Mouse (Mus musculus) 3T3-L1 (cell line): ENCODE measurements around the gene Ndufb8.

Experiments used
- DNase-seq: peaks from one replicate; pipeline ENCODE4 v3.0.0-alpha.2; 2015; ENCODE audit warnings: low read depth, low spot score

Ndufb8 gene

GRCm38 (mm10) chr19:44535376-44535775 is 19.9 kb downstream of the Ndufb8 start:
- DNase-seq: peak; percentile 50

DNA sequence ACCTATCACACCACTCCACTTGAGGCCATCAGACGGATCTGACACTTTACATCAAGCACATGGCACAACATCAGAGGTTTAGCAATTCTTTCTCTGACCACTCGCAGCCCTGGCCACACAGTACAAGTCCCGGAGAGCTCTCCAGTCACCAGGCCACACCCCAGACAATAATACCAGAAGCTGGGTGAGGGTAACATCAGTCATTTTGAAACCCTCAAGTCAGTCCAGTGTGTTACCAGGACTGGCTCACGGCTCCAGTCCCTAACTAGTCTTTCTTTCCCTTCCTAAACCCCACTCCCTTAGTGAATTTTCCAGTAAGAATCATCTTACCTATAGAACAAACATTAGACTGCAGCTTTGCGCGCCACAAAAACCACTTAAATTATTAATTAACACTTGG is 25.2 kb downstream of the Ndufb8 start:
- DNase-seq: no peak

DNA sequence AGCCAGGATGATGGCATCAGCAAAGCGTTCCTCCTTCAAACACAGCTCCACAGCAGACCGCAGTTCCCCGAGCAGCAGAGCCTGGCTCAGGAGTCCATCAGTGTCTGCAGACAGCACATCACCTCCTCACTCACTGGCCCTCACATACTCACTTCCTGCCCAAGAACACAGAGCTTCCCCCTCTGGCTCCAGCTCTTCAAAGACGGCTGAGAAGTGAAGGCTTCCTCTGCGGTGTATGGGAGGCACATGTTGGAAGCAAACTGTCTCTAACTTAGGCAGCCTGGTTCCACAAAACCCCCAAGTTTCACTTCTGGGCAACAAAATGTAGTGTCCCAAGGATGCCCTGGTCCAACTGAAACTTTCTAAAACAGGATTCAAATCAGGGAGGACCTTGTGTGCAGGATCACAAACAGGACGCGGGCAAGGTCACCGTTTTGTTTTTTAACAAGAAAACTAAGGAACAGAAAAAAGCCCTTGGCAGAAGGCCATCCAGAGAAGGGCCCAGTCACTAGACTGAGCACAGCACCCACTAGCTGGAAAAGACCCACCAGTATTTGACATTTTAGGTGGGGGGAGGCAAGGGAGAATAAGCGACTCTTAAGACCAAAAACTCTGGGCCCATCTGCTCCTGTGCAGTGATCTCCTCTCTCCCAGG is 29.6 kb downstream of the Ndufb8 start:
- no peak for DNase-seq

DNA sequence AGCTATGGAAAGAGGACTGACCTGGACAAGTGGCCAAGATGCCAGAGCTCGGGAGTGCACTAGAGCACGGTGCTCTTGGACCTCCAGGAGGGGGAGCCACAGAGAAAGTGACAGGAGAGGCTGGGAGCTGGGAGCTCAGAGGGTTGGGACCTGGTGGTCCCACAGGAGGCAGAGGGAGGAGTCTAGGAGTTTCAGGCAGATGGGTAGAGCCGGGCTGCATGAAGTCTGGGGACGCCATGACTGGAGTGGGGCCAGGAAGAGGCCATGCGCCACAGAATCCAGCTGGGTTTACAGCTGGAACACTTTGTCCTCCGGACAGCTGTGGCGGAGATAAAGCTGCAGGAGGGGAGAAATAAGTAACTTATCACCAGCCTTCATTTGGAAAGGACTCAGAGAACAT is 36.1 kb downstream of the Ndufb8 start:
- peak; percentile 24 for DNase-seq

- no peak for DNase-seq
These were observed 37.1 kb downstream of the Ndufb8 start for GRCm38 (mm10) chr19:44517996-44518768.

GRCm38 (mm10) chr19:44515769-44516168 is 39.5 kb downstream of the Ndufb8 start:
- DNase-seq: no peak

DNA sequence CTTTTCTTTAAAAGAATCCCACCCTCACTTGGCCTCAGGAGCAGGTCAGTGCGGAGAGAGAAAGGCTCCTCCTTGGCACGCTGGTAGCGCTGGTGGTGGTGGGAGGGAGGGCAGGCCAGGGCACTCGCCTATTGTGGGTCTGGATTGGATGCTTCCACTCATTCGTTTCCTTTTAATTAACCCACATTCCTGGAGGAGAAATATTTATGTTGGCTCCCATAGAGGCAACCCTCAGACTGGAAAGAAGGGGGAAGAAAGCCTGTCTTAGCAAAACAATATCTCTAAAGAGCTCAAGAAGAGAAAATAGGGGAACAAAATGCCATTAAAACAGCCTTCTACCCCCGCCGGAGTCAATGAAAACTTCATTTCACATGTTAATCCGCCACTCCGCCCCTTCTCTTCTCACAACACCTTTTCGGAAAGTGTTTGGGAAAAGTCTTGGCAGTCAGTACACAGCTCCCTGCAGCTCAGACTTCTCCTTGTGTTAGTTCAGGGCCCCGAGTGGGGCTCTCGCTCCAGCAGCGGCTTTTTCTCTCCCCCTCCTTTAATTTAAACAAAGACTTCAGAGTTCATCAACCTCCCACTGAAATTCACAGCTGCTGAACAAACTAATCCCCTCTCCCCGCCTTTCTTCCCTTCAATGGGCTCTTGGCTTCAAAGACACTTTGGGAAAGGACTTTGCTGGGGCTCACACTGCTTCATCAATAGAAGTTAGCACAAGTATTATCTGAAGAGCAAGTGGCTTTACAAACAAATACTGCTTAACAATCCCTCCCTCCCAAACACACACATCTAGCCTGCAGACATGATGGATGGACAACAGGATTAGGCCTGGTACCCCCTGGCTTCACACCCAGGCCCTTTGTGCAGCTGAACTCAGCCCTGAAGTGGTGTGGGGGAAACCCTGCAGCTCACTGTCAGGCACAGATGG is 40.5 kb downstream of the Ndufb8 start:
- no peak for DNase-seq

- no peak for DNase-seq
These were observed 41.2 kb downstream of the Ndufb8 start for GRCm38 (mm10) chr19:44513921-44514482.

DNA sequence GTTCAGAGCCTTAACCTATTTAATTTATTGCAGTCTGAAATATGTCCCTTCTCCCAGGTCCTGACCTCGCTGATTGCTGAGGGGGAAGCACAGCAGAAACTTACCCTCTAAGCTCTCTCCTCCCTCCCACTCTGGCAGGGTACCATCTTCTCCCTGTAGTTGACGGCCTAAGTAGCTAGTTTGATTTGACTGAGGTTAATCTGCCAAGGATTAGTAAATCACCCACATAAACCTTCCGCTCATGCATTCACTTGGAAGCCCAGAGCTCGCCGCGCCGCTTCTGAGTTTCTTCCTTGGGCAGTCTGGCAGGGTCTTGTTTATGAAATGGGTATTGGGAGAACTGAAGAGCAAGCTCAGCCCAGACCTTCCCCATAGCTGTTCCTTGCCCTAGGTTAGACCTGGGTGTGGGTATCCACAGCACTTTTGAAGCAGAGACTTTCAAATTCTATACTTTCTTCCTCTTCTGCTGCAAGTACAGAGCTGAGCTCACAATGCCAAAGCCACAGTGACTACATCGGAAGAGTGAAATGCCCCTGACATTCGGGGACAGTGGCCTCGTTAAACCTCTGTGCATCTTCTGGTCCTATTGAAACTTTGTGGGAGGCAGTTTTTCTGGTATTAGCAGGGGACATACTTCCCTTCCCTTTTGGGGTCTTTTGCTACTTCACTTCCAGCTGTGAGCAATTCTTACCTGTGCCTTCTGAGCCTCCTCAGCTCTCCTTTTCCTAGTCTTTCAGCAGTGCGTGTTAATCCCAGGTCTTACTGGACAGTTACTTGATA is 42.0 kb downstream of the Ndufb8 start:
- no peak for DNase-seq

- no peak for DNase-seq
These were observed 42.6 kb downstream of the Ndufb8 start for GRCm38 (mm10) chr19:44512601-44513000.

DNA sequence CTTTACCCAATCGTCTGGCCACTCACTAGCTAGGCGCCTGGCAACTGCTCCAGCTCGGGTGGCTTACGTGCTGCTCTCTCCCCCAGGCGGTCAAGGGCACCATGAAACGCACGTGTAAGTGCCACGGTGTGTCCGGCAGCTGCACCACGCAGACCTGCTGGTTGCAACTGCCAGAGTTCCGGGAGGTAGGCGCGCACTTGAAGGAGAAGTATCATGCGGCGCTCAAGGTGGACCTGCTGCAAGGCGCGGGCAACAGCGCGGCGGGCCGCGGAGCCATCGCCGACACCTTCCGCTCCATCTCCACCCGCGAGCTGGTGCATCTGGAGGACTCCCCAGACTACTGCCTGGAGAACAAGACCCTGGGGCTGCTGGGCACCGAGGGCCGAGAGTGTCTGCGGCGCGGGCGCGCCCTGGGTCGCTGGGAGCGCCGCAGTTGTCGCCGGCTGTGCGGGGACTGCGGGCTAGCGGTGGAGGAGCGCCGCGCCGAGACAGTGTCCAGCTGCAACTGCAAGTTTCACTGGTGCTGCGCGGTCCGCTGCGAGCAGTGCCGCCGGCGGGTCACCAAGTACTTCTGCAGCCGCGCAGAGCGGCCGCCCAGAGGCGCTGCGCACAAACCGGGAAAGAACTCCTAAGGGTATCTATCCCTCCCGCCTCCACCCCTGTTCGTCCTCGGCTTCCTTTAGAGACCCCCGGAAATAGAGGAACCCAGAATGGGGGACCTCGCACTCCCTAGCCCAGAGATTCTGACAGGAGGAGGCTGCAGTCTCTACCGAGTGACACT is 43.6 kb downstream of the Ndufb8 start:
- DNase-seq: no peak

DNA sequence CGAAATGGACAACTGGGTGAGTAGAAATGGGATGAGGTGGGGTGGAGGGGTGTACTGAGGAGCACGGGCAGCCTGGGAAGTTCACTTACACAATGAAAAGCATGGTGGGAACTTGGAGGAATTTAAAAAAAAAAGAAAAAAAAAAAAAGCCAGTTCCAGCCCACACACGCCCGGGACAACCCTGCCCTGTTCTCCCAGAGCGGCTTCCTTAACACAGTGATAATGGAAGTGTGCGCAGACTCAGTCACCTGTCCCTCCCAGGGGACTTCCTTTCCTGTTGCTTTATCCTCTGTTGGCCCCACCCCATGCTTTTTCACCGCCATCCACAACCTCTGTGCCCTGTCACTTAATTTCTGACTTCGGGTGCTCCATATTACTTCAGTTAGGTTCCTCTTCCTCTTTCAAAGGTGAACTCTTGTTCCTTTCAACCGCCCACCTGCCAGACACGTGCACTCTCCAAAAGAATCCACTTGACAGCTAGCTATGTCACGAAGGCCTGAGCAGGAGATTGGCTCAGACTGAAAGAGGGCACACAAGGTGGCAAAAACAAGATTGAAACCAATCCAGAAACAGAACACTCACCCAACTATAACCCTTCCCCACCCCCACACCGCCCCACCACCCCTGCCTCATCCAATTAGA is 44.6 kb downstream of the Ndufb8 start:
- DNase-seq: no peak

GRCm38 (mm10) chr19:44502741-44503140 is 52.5 kb downstream of the Ndufb8 start:
- no peak for DNase-seq

DNA sequence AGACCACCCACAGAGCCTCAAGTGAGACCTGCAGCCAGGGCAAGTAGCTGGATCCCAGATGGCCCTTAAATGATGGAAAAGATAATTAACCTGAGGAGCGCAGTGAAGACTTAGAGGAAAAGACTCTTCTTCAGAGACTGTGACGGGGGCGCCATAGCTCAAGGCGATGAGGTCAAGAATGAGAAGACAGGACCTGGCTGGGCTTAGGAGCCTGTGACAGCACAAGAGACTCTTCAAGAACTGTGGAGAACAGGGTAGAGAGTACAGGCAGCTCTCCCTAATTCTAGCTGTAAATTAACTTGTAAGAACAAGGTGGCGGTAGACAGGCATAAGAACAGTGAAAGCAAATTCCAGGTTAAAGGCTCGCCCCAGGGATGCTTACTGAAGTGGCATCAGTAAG is 53.3 kb downstream of the Ndufb8 start:
- no peak for DNase-seq

- no peak for DNase-seq
These were observed 55.0 kb downstream of the Ndufb8 start for GRCm38 (mm10) chr19:44500240-44500639.

DNA sequence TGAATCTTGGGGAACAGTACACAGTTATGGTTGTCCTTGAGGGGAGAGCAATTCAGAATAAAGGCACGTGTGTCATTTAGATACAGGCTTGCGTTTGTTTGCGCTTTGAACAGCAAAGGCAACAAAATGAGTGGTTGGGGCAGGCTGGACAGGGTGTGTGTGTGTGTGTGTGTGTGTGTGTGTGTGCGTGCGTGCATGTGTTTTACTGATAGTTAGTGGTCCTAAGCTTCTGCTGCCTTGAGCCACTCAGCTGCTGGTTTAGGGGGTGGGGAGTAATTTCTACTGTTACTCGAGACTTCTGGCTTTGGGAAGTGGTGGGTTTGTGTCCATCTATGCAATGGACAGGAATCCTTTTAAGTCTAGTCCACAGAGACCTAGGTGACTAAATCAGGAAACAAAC is 56.3 kb downstream of the Ndufb8 start:
- no peak for DNase-seq
